Mouse (Mus musculus): Measurements from ENCODE around the gene Fads6.

DNA sequence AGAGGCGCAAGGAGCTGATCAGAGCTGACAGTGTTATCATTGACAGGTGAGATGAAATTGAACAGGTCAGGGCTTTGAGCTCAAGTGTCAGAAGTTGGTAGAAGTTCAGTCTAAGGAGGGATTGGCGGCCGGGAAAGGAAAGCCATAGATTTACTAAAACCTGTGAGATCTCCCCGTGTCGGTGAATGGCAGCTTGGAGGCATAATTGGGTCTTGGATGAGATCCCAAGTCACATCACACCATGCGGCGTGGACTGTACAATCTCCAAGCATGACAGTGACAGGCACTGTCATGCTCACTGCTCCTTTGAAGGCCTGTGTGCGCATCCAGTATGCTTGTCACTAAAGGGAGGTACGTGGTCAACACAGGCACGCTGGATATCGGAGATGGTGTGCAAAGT, 34.5 kb downstream of the Fads6 start:
- no peak for TF ChIP-seq CTCF (IDR thresholded peaks at IDR 0.05; ENCODE audit: borderline replicate concordance, insufficient read depth, low read depth, low read length)
- TF ChIP-seq POLR2A (IDR thresholded peaks at IDR 0.05; ENCODE audit: borderline replicate concordance, insufficient read depth, low read length) = 0 out of 2 replicates have a peak, but pooled peaks have one; percentile 6
